In the genomic region with DNA sequence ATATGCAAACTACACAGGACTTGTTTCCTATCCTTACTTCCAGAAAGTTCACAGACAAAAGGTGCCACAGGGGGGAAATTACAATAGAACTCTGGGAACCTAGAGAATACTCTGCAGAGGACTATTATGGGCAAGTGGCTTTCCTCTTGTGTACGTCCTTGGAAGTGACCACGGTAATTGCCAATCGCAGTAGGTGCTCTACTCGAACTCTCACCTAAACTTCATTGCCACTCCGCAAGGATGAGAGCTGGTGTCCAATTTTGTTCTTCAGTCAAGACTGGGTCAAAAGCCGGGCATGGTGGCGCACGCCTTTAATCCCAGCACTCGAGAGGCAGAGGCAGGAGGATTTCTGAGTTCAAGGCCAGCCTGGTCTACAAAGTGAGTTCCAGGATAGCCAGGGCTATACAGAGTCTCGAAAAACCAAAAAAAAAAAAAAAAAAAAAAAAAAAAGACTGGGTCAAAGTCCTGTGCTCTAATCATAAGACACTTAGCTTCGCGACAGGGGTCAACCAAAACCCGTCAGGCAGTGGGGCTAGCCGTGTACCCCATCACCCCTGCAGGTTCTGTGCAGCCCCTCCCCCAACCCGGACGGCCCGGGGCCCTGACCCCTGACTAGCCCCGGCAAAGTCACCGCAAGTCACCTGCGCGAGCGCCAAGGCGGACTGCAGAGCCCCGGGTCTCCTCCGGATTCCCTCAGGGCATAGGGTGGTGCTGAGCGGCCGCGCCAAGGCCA, we compare ENCODE assay signal across 8 mouse cellular contexts. TPM values are rescaled to one million over a fixed set of nuclear protein-coding genes. Genes with fewer than 3 reads are reported as not detected.
DNase-seq lines count a peak whose midpoint lies in the region; ATAC-seq and TF ChIP-seq lines count a peak whose summit lies in the region.
"Not testable (repeated sequence)": the region's sequence is repeated elsewhere in the genome, so short reads cannot be mapped to it uniquely, and the experiment has no call there.

No protein-coding gene starts in this region.

- H3K36me3 ChIP-seq in E14TG2a.4 (ENCODE audit: insufficient read depth, low read length): peaks cover 34% of the 10 kb centered on the region
- peaks cover 20% of the 10 kb centered on the region for H3K36me3 ChIP-seq in heart, embryonic 16.5 days (ENCODE audit: control insufficient read depth, insufficient read depth)
- H3K36me3 ChIP-seq in kidney, postnatal 0 days (ENCODE audit: insufficient read depth, low read length); stomach, postnatal 0 days (ENCODE audit: control insufficient read depth, insufficient read depth, low read length): not testable (repeated sequence)
- peaks cover 27% of the 10 kb centered on the region for H3K36me3 ChIP-seq in lung, embryonic 14.5 days (ENCODE audit: insufficient read depth)
- peaks cover 10% of the 10 kb centered on the region for H3K36me3 ChIP-seq in myocyte (ENCODE audit: control insufficient read depth, insufficient read depth)

- peak; percentile 32 for DNase-seq in c-Kit-positive CD71-positive TER-119-positive erythroid progenitor cells, embryonic 14.5 days (ENCODE audit: low spot score)
- peak; percentile 25 for DNase-seq in kidney, postnatal 0 days (ENCODE audit: low spot score)
- DNase-seq in lung, embryonic 14.5 days: peak; percentile 19
- DNase-seq in stomach, postnatal 0 days (ENCODE audit: low spot score): peak; percentile 62

- H3K9me3 ChIP-seq in E14TG2a.4 (ENCODE audit: low read length); heart, embryonic 16.5 days (replicated peaks; ENCODE audit: control insufficient read depth, low read length); kidney, postnatal 0 days (replicated peaks; ENCODE audit: low read length); lung, embryonic 14.5 days (ENCODE audit: low read depth, low read length); stomach, postnatal 0 days (ENCODE audit: control insufficient read depth, low read length): not testable (repeated sequence)

- peak overlapping the region; percentile 84 for H3K9ac ChIP-seq in heart, embryonic 16.5 days (ENCODE audit: low read length)
- peak overlapping the region; percentile 88 for H3K9ac ChIP-seq in kidney, postnatal 0 days (ENCODE audit: low read depth, low read length)
- peak overlapping the region; percentile 67 for H3K9ac ChIP-seq in lung, embryonic 14.5 days
- peak overlapping the region; percentile 82 for H3K9ac ChIP-seq in stomach, postnatal 0 days (ENCODE audit: low read length)

- WGBS in heart, embryonic 16.5 days: 3% methylated on average over 26 of the region's 28 CpGs
- WGBS in kidney, postnatal 0 days: 5% methylated on average over 25 of the region's 28 CpGs
- WGBS in lung, embryonic 14.5 days: 6% methylated on average over 23 of the region's 28 CpGs
- WGBS in stomach, postnatal 0 days: 5% methylated on average over 28 of the region's 28 CpGs

- H3K27ac ChIP-seq in heart, embryonic 16.5 days (ENCODE audit: low read length): peak overlapping the region; percentile 62
- peak overlapping the region; percentile 62 for H3K27ac ChIP-seq in kidney, postnatal 0 days
- not testable (repeated sequence) for H3K27ac ChIP-seq in lung, embryonic 14.5 days (ENCODE audit: low read depth)
- peak overlapping the region; percentile 58 for H3K27ac ChIP-seq in stomach, postnatal 0 days (replicated peaks)

- H3K27me3 ChIP-seq in E14TG2a.4 (ENCODE audit: insufficient read depth, low read length); heart, embryonic 16.5 days (ENCODE audit: control insufficient read depth, insufficient read depth, low read length); kidney, postnatal 0 days (ENCODE audit: insufficient read depth, low read length); lung, embryonic 14.5 days (ENCODE audit: insufficient read depth, low read length); myocyte (ENCODE audit: control insufficient read depth, insufficient read depth, insufficient read length); stomach, postnatal 0 days (ENCODE audit: control insufficient read depth, insufficient read depth, low read length): not testable (repeated sequence)

- not testable (repeated sequence) for TF ChIP-seq POLR2A in myocyte (IDR thresholded peaks at IDR 0.05; ENCODE audit: insufficient read length, low read depth)

- peak overlapping the region; percentile 89 for H3K4me3 ChIP-seq in E14TG2a.4 (replicated peaks; ENCODE audit: low read length)
- H3K4me3 ChIP-seq in heart, embryonic 16.5 days (ENCODE audit: low read length): peak overlapping the region; percentile 69
- peak overlapping the region; percentile 73 for H3K4me3 ChIP-seq in kidney, postnatal 0 days (replicated peaks; ENCODE audit: low read depth, low read length)
- H3K4me3 ChIP-seq in lung, embryonic 14.5 days (ENCODE audit: low read depth, low read length): peak overlapping the region; percentile 55
- H3K4me3 ChIP-seq in myocyte: peak overlapping the region; percentile 60
- H3K4me3 ChIP-seq in stomach, postnatal 0 days (ENCODE audit: low read depth, low read length): peak overlapping the region; percentile 69

- H3ac ChIP-seq in myocyte (ENCODE audit: control insufficient read depth, insufficient read length): peak overlapping the region; percentile 62

- TF ChIP-seq CTCF in E14TG2a.4 (conservative IDR thresholded peaks at IDR 0.05; ENCODE audit: low read length); kidney, postnatal 0 days (IDR thresholded peaks at IDR 0.05; ENCODE audit: low read depth); lung, embryonic 14.5 days (IDR thresholded peaks at IDR 0.05; ENCODE audit: low read depth); stomach, postnatal 0 days (IDR thresholded peaks at IDR 0.05; ENCODE audit: low read depth): not testable (repeated sequence)

- not testable (repeated sequence) for TF ChIP-seq EP300 in stomach, postnatal 0 days (optimal IDR thresholded peaks at IDR 0.05)

- peak; percentile 4; the same call in 1 of the 2 replicates for ATAC-seq in erythroid progenitor cell, adult 5-6 weeks (replicated peaks; ENCODE audit: low FRiP score, poor library complexity, severe bottlenecking)
- peak; percentile 77 for ATAC-seq in heart, embryonic 16.5 days (replicated peaks; ENCODE audit: extremely low read depth, insufficient read depth, low FRiP score)
- ATAC-seq in kidney, postnatal 0 days (replicated peaks; ENCODE audit: low FRiP score, low read depth): peak; percentile 79
- peak; percentile 78 for ATAC-seq in lung, embryonic 14.5 days (ENCODE audit: insufficient read depth)
- peak; percentile 80 for ATAC-seq in stomach, postnatal 0 days (ENCODE audit: low FRiP score, low TSS enrichment)

- peaks cover 35% of the 10 kb centered on the region for H3K4me1 ChIP-seq in E14TG2a.4 (replicated peaks; ENCODE audit: low read depth, low read length)
- peaks cover 11% of the 10 kb centered on the region for H3K4me1 ChIP-seq in heart, embryonic 16.5 days (ENCODE audit: control insufficient read depth, insufficient read depth, low read length)
- H3K4me1 ChIP-seq in kidney, postnatal 0 days (replicated peaks; ENCODE audit: insufficient read depth, low read length); lung, embryonic 14.5 days (ENCODE audit: insufficient read depth); stomach, postnatal 0 days (replicated peaks; ENCODE audit: control insufficient read depth, insufficient read depth): not testable (repeated sequence)

- H3K4me2 ChIP-seq in heart, embryonic 16.5 days (ENCODE audit: low read depth, low read length): peak overlapping the region; percentile 84
- H3K4me2 ChIP-seq in kidney, postnatal 0 days (ENCODE audit: low read length): peak overlapping the region; percentile 69
- peak overlapping the region; percentile 92 for H3K4me2 ChIP-seq in lung, embryonic 14.5 days
- H3K4me2 ChIP-seq in myocyte (ENCODE audit: low read depth): peak overlapping the region; percentile 93
- H3K4me2 ChIP-seq in stomach, postnatal 0 days (replicated peaks; ENCODE audit: low read depth): peak overlapping the region; percentile 63

- peaks cover 40% of the 10 kb centered on the region for H3K79me2 ChIP-seq in myocyte (ENCODE audit: control insufficient read depth, insufficient read depth)

RNA-seq across cellular contexts. Expression of a gene that starts 0.5 kb away (rescaled TPM):
- 88.7 and 168 TPM in 2 replicates for total RNA-seq in erythroid progenitor cell, adult 5-6 weeks (2015; ENCODE audit: low replicate concordance)
- total RNA-seq in erythroid progenitor cell, adult 5-6 weeks (2017; ENCODE audit: low replicate concordance): 19.6 and 45.8 TPM in 2 replicates
- polyA plus RNA-seq in heart, embryonic 16.5 days (2015; fragmentation: Nextera tagmentation; extraction: Ambion mirVana): 1,647 and 1,675 TPM in 2 replicates
- 975 and 1,004 TPM in 2 replicates for polyA plus RNA-seq in kidney, postnatal 0 days (2015; fragmentation: Nextera tagmentation; extraction: Ambion mirVana)
- polyA plus RNA-seq in lung, embryonic 14.5 days (2014; fragmentation: Nextera tagmentation; extraction: Ambion mirVana): 620 and 633 TPM in 2 replicates
- polyA plus RNA-seq in myocyte (2012; fragmentation: generic; extraction: Trizol): 729 TPM
- polyA plus RNA-seq in stomach, postnatal 0 days (2015; fragmentation: Nextera tagmentation; extraction: Ambion mirVana): 582 and 605 TPM in 2 replicates

RNA-seq across cellular contexts. Expression of a gene that starts 31.6 kb away (rescaled TPM):
- total RNA-seq in erythroid progenitor cell, adult 5-6 weeks (2015; ENCODE audit: low replicate concordance): 15.1 and 27.0 TPM in 2 replicates
- total RNA-seq in erythroid progenitor cell, adult 5-6 weeks (2017; ENCODE audit: low replicate concordance): 28.4 and 30.3 TPM in 2 replicates
- polyA plus RNA-seq in heart, embryonic 16.5 days (2015; fragmentation: Nextera tagmentation; extraction: Ambion mirVana): 8.2 and 9.7 TPM in 2 replicates
- polyA plus RNA-seq in kidney, postnatal 0 days (2015; fragmentation: Nextera tagmentation; extraction: Ambion mirVana): 8.1 and 8.2 TPM in 2 replicates
- polyA plus RNA-seq in lung, embryonic 14.5 days (2014; fragmentation: Nextera tagmentation; extraction: Ambion mirVana): 20.6 and 20.8 TPM in 2 replicates
- polyA plus RNA-seq in myocyte (2012; fragmentation: generic; extraction: Trizol): 0.48 TPM
- polyA plus RNA-seq in stomach, postnatal 0 days (2015; fragmentation: Nextera tagmentation; extraction: Ambion mirVana): 4.5 and 5.2 TPM in 2 replicates

RNA-seq across cellular contexts. Expression of a gene that starts 31.7 kb away (rescaled TPM):
- 61.6 and 66.3 TPM in 2 replicates for total RNA-seq in erythroid progenitor cell, adult 5-6 weeks (2015; ENCODE audit: low replicate concordance)
- total RNA-seq in erythroid progenitor cell, adult 5-6 weeks (2017; ENCODE audit: low replicate concordance): 31.4 and 32.3 TPM in 2 replicates
- 77.8 TPM in 2 replicates for polyA plus RNA-seq in heart, embryonic 16.5 days (2015; fragmentation: Nextera tagmentation; extraction: Ambion mirVana)
- 85.7 and 96.3 TPM in 2 replicates for polyA plus RNA-seq in kidney, postnatal 0 days (2015; fragmentation: Nextera tagmentation; extraction: Ambion mirVana)
- 108 and 119 TPM in 2 replicates for polyA plus RNA-seq in lung, embryonic 14.5 days (2014; fragmentation: Nextera tagmentation; extraction: Ambion mirVana)
- 53.3 TPM for polyA plus RNA-seq in myocyte (2012; fragmentation: generic; extraction: Trizol)
- 66.0 and 68.0 TPM in 2 replicates for polyA plus RNA-seq in stomach, postnatal 0 days (2015; fragmentation: Nextera tagmentation; extraction: Ambion mirVana)

RNA-seq across cellular contexts. Expression of a gene that starts 34.1 kb away (rescaled TPM):
- total RNA-seq in erythroid progenitor cell, adult 5-6 weeks (2015; ENCODE audit: low replicate concordance): 0.72 TPM in 1 of 2 replicates, not detected in the other
- total RNA-seq in erythroid progenitor cell, adult 5-6 weeks (2017; ENCODE audit: low replicate concordance): 0.15 and 0.90 TPM in 2 replicates
- 40.4 and 41.9 TPM in 2 replicates for polyA plus RNA-seq in heart, embryonic 16.5 days (2015; fragmentation: Nextera tagmentation; extraction: Ambion mirVana)
- 14.6 and 14.8 TPM in 2 replicates for polyA plus RNA-seq in kidney, postnatal 0 days (2015; fragmentation: Nextera tagmentation; extraction: Ambion mirVana)
- 16.5 and 17.5 TPM in 2 replicates for polyA plus RNA-seq in lung, embryonic 14.5 days (2014; fragmentation: Nextera tagmentation; extraction: Ambion mirVana)
- polyA plus RNA-seq in myocyte (2012; fragmentation: generic; extraction: Trizol): 10.8 TPM
- polyA plus RNA-seq in stomach, postnatal 0 days (2015; fragmentation: Nextera tagmentation; extraction: Ambion mirVana): 10.7 TPM in 2 replicates

RNA-seq across cellular contexts. Expression of a gene that starts 34.2 kb away (rescaled TPM):
- total RNA-seq in erythroid progenitor cell, adult 5-6 weeks (2015; ENCODE audit: low replicate concordance): 11.2 and 13.0 TPM in 2 replicates
- 1.7 and 10.4 TPM in 2 replicates for total RNA-seq in erythroid progenitor cell, adult 5-6 weeks (2017; ENCODE audit: low replicate concordance)
- polyA plus RNA-seq in heart, embryonic 16.5 days (2015; fragmentation: Nextera tagmentation; extraction: Ambion mirVana): 43.1 and 44.5 TPM in 2 replicates
- polyA plus RNA-seq in kidney, postnatal 0 days (2015; fragmentation: Nextera tagmentation; extraction: Ambion mirVana): 40.8 and 42.1 TPM in 2 replicates
- 80.8 and 83.1 TPM in 2 replicates for polyA plus RNA-seq in lung, embryonic 14.5 days (2014; fragmentation: Nextera tagmentation; extraction: Ambion mirVana)
- polyA plus RNA-seq in myocyte (2012; fragmentation: generic; extraction: Trizol): 19.9 TPM
- polyA plus RNA-seq in stomach, postnatal 0 days (2015; fragmentation: Nextera tagmentation; extraction: Ambion mirVana): 22.8 and 23.7 TPM in 2 replicates

Comparison
In these comparisons a context has a peak if more than half of its experiments do, and no peak if none do; other contexts are left out.
1. ATAC-seq: peak in every context shown above with its lines; median percentile 80 in stomach, postnatal 0 days; 79 in kidney, postnatal 0 days; 78 in lung, embryonic 14.5 days; 77 in heart, embryonic 16.5 days; 4 in erythroid progenitor cell, adult 5-6 weeks.